8 mouse cellular contexts compared by ENCODE assay signal in genomic region chrX:59133416-59133815, GRCm38 (mm10).
DNase-seq lines count a peak whose midpoint lies in the region; ATAC-seq lines count a peak whose summit lies in the region.

No protein-coding gene starts in this region.

- H3K27ac ChIP-seq in kidney, embryonic 14.5 days (ENCODE audit: low read depth, low read length) = no peak overlapping the region
- H3K27ac ChIP-seq in limb, embryonic 13.5 days = no peak overlapping the region

- 0 out of 2 replicates have a peak, but pooled peaks cover 5% of the 10 kb centered on the region for H3K27me3 ChIP-seq in kidney, embryonic 14.5 days (ENCODE audit: control insufficient read depth, insufficient read depth, low read length)
- H3K27me3 ChIP-seq in limb, embryonic 13.5 days = peaks cover 17% of the 10 kb centered on the region

- H3K4me3 ChIP-seq in kidney, embryonic 14.5 days (ENCODE audit: low read length) = peak overlapping the region; percentile 45
- peak overlapping the region; percentile 55 for H3K4me3 ChIP-seq in limb, embryonic 13.5 days

- WGBS in kidney, embryonic 14.5 days = 31% methylated on average over 10 of the region's 10 CpGs
- WGBS in limb, embryonic 13.5 days = 16% methylated on average over 10 of the region's 10 CpGs

- DNase-seq in kidney, adult 18-20 months = no peak
- DNase-seq in brain, adult 2 months (ENCODE audit: low read depth, low spot score) = peak; percentile 56
- peak; percentile 1 for DNase-seq in forelimb bud, embryonic 11.5 days (ENCODE audit: low read depth, low spot score)
- DNase-seq in right cerebral cortex, postnatal 14 days = peak; percentile 6
- DNase-seq in yolk sac, embryonic 10.5 days (ENCODE audit: low spot score) = no peak

- peak overlapping the region; percentile 54; the same call in 1 of the 2 replicates for H3K9ac ChIP-seq in kidney, embryonic 14.5 days (ENCODE audit: low read depth, low read length)
- peak overlapping the region; percentile 63 for H3K9ac ChIP-seq in limb, embryonic 13.5 days

- 0 out of 2 replicates have a peak, but pooled peaks have one; percentile 41 for ATAC-seq in kidney, embryonic 14.5 days (ENCODE audit: low FRiP score, low TSS enrichment)
- no peak for ATAC-seq in limb, embryonic 13.5 days (ENCODE audit: low FRiP score, low read depth)
- ATAC-seq in megakaryocyte-erythroid progenitor cell, adult 5-6 weeks (replicated peaks; ENCODE audit: low FRiP score, low TSS enrichment, poor library complexity, severe bottlenecking) = no peak

- H3K36me3 ChIP-seq in kidney, embryonic 14.5 days (ENCODE audit: control insufficient read depth, insufficient read depth, low read length) = no peaks in the 10 kb centered on the region
- H3K36me3 ChIP-seq in limb, embryonic 13.5 days = no peaks in the 10 kb centered on the region

- no peaks in the 10 kb centered on the region for H3K4me1 ChIP-seq in kidney, embryonic 14.5 days (ENCODE audit: control insufficient read depth, insufficient read depth, low read length)
- H3K4me1 ChIP-seq in limb, embryonic 13.5 days = no peaks in the 10 kb centered on the region

- H3K4me2 ChIP-seq in kidney, embryonic 14.5 days (replicated peaks; ENCODE audit: low read depth, low read length) = peak overlapping the region; percentile 63
- peak overlapping the region; percentile 68 for H3K4me2 ChIP-seq in limb, embryonic 13.5 days (replicated peaks)

- H3K9me3 ChIP-seq in kidney, embryonic 14.5 days (ENCODE audit: control insufficient read depth, low read length) = no peaks in the 10 kb centered on the region
- no peaks in the 10 kb centered on the region for H3K9me3 ChIP-seq in limb, embryonic 13.5 days

Comparison
In these comparisons a context has a peak if more than half of its experiments do, and no peak if none do; other contexts are left out.
1. DNase-seq: peak in brain, adult 2 months (single experiment), forelimb bud, embryonic 11.5 days (single experiment) and right cerebral cortex, postnatal 14 days (single experiment); none in kidney, adult 18-20 months (single experiment) and yolk sac, embryonic 10.5 days (single experiment).